Mouse (Mus musculus): ENCODE measurements around the gene 1700001L19Rik. TPM values are rescaled to one million over a fixed set of nuclear protein-coding genes. Genes with fewer than 3 reads are reported as not detected.

The 1700001L19Rik gene
- polyA plus RNA-seq, 1 experiment, result not detected

DNA sequence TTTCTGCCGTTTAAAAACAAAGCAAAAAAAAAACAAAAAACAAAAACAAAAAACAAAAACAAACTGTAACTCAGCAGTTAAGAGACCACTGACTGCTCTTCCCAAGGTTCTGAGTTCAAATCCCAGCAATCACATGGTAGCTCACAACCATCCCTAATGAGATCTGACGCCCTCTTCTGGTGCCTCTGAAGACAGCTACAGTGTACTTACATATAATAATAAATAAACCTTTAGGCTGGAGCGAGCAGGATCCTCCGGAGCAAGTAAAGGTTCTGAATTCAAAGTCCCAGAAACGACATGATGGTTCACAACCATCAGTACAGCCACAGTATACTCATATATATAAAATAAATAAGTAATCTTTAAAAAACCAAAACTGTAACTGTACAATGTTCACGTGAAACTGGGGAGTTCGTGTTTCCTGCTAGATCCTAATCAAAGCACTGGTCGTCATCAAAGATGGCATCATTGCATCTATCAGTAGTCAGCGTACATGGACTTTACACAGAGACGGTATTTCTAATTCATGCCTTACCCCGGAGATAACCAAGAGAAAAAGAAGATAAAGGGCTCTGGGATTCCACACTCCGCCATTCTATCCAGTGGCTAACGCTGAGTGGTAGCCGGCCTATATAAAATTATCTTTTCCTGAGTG lies 16.0 kb upstream of the 1700001L19Rik start:
- Histone ChIP-seq H3K4me1 (ENCODE audit: control insufficient read depth) (peaks cover 30% of the 10 kb centered on the region), H3K36me3 (ENCODE audit: control insufficient read depth) (peaks cover 63% of the 10 kb centered on the region), H3K27me3 (ENCODE audit: control insufficient read depth) (no peaks in the 10 kb centered on the region), H3K9me3 (ENCODE audit: control insufficient read depth, low read length) (no peaks in the 10 kb centered on the region), H3K4me3 (replicated peaks) (peak overlapping the region; percentile 80)
- TF ChIP-seq GATA1 (IDR thresholded peaks at IDR 0.05; ENCODE audit: low read length) (no peak), TAL1 (IDR thresholded peaks at IDR 0.05; ENCODE audit: low read length) (no peak)

GRCm38 (mm10) chr13:68581747-68582516 lies 15.3 kb upstream of the 1700001L19Rik start, which contains the start of the genes Mtrr and Fastkd3:
TSS of gene Mtrr (minus strand) at chr13:68582149.
TSS of gene Fastkd3 (plus strand) at chr13:68582234.
- Histone ChIP-seq H3K27me3 (ENCODE audit: control insufficient read depth) (no peaks in the 10 kb centered on the region), H3K4me3 (replicated peaks) (peak within 1 kb of the TSS; percentile 80), H3K4me1 (ENCODE audit: control insufficient read depth) (peaks cover 30% of the 10 kb centered on the region), H3K36me3 (ENCODE audit: control insufficient read depth) (peaks cover 61% of the 10 kb centered on the region), H3K9me3 (ENCODE audit: control insufficient read depth, low read length) (no peaks in the 10 kb centered on the region)
- no peak for TF ChIP-seq GATA1 (IDR thresholded peaks at IDR 0.05; ENCODE audit: low read length)
- TF ChIP-seq TAL1 (IDR thresholded peaks at IDR 0.05; ENCODE audit: low read length), result no peak

- TF ChIP-seq TAL1 (IDR thresholded peaks at IDR 0.05; ENCODE audit: low read length) (no peak), GATA1 (IDR thresholded peaks at IDR 0.05; ENCODE audit: low read length) (no peak)
- Histone ChIP-seq H3K27me3 (ENCODE audit: control insufficient read depth) (no peaks in the 10 kb centered on the region), H3K4me1 (ENCODE audit: control insufficient read depth) (peaks cover 30% of the 10 kb centered on the region), H3K4me3 (replicated peaks) (peak overlapping the region; percentile 80), H3K9me3 (ENCODE audit: control insufficient read depth, low read length) (no peaks in the 10 kb centered on the region), H3K36me3 (ENCODE audit: control insufficient read depth) (peaks cover 60% of the 10 kb centered on the region)
Observed at GRCm38 (mm10) chr13:68582517-68582780, 14.8 kb upstream of the 1700001L19Rik start.

DNA sequence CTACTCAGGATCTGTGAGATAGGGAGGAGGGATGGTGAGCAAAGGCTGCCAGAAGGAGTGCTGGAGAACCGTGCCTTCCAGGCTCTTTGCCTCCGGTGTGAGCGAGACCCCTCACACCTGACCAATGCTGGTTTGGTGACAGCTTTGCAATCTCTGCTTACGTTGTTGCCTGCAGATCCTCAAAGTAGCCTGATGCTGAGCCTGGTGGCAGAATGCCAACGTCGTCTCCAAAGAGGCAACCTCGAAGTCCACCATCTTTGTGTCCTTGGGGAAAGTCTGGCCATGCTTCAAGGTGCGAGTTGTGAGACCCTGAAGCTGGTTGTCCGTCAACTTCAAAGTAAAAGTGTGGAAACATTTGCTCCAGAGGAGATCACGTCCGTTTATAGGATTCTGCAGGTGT lies 13.3 kb upstream of the 1700001L19Rik start:
- H3K36me3 ChIP-seq (ENCODE audit: control insufficient read depth), result peaks cover 62% of the 10 kb centered on the region
- H3K4me1 ChIP-seq (ENCODE audit: control insufficient read depth), result peaks cover 30% of the 10 kb centered on the region
- H3K4me3 ChIP-seq (replicated peaks), result no peak overlapping the region
- H3K9me3 ChIP-seq (ENCODE audit: control insufficient read depth, low read length), result no peaks in the 10 kb centered on the region
- no peak for TF ChIP-seq GATA1 (IDR thresholded peaks at IDR 0.05; ENCODE audit: low read length)
- no peaks in the 10 kb centered on the region for H3K27me3 ChIP-seq (ENCODE audit: control insufficient read depth)

GRCm38 (mm10) chr13:68585441-68585840 lies 11.8 kb upstream of the 1700001L19Rik start:
- no peaks in the 10 kb centered on the region for H3K27me3 ChIP-seq (ENCODE audit: control insufficient read depth)
- peaks cover 20% of the 10 kb centered on the region for H3K4me1 ChIP-seq (ENCODE audit: control insufficient read depth)
- no peak overlapping the region for H3K4me3 ChIP-seq (replicated peaks)
- TF ChIP-seq GATA1 (IDR thresholded peaks at IDR 0.05; ENCODE audit: low read length), result no peak
- no peak for TF ChIP-seq TAL1 (IDR thresholded peaks at IDR 0.05; ENCODE audit: low read length)
- H3K36me3 ChIP-seq (ENCODE audit: control insufficient read depth), result peaks cover 66% of the 10 kb centered on the region
- no peaks in the 10 kb centered on the region for H3K9me3 ChIP-seq (ENCODE audit: control insufficient read depth, low read length)

- Histone ChIP-seq H3K9me3 (ENCODE audit: control insufficient read depth, low read length) (no peaks in the 10 kb centered on the region), H3K4me3 (replicated peaks) (no peak overlapping the region), H3K27me3 (ENCODE audit: control insufficient read depth) (no peaks in the 10 kb centered on the region), H3K36me3 (ENCODE audit: control insufficient read depth) (peaks cover 87% of the 10 kb centered on the region), H3K4me1 (ENCODE audit: control insufficient read depth) (peaks cover 7% of the 10 kb centered on the region)
- TF ChIP-seq GATA1 (IDR thresholded peaks at IDR 0.05; ENCODE audit: low read length) (no peak), TAL1 (IDR thresholded peaks at IDR 0.05; ENCODE audit: low read length) (no peak)
Observed at GRCm38 (mm10) chr13:68588352-68588751, 8.9 kb upstream of the 1700001L19Rik start.

DNA sequence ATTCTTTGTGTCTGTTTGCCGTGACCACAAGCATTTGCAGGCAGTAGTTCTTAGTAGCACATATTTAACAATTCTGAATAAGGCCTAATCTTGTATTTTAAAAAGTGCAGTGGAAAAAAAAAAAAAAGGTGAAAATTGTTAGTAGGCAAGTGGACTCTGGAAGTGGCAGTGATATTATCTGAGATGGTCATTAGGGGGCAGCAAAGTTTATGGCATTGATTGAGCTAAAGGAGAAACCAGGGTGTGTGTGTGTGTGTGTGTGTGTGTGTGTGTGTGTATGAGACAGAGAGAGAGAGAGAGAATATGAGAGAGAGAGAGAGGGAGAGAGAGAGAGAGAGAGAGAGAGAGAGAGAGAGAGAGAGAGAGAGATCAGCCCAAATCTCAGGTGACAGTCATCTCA lies 3.4 kb upstream of the 1700001L19Rik start:
- peaks cover 15% of the 10 kb centered on the region for H3K4me1 ChIP-seq (ENCODE audit: control insufficient read depth)
- H3K4me3 ChIP-seq (replicated peaks), result no peak overlapping the region
- H3K9me3 ChIP-seq (ENCODE audit: control insufficient read depth, low read length), result no peaks in the 10 kb centered on the region
- TF ChIP-seq TAL1 (IDR thresholded peaks at IDR 0.05; ENCODE audit: low read length) (no peak), GATA1 (IDR thresholded peaks at IDR 0.05; ENCODE audit: low read length) (no peak)
- peaks cover 38% of the 10 kb centered on the region for H3K36me3 ChIP-seq (ENCODE audit: control insufficient read depth)
- H3K27me3 ChIP-seq (ENCODE audit: control insufficient read depth), result peaks cover 4% of the 10 kb centered on the region; the same call in 1 of the 2 replicates

- Histone ChIP-seq H3K4me1 (ENCODE audit: control insufficient read depth) (peaks cover 15% of the 10 kb centered on the region), H3K4me3 (replicated peaks) (no peak overlapping the region), H3K9me3 (ENCODE audit: control insufficient read depth, low read length) (no peaks in the 10 kb centered on the region), H3K27me3 (ENCODE audit: control insufficient read depth) (peaks cover 4% of the 10 kb centered on the region; the same call in 1 of the 2 replicates), H3K36me3 (ENCODE audit: control insufficient read depth) (peaks cover 3% of the 10 kb centered on the region)
- TF ChIP-seq GATA1 (IDR thresholded peaks at IDR 0.05; ENCODE audit: low read length), result no peak
- no peak for TF ChIP-seq TAL1 (IDR thresholded peaks at IDR 0.05; ENCODE audit: low read length)
Observed at GRCm38 (mm10) chr13:68597667-68598066, 446 bp downstream of the 1700001L19Rik start.

GRCm38 (mm10) chr13:68598953-68599352 lies 1.7 kb downstream of the 1700001L19Rik start:
- Histone ChIP-seq H3K36me3 (ENCODE audit: control insufficient read depth) (no peaks in the 10 kb centered on the region), H3K4me3 (replicated peaks) (no peak overlapping the region), H3K4me1 (ENCODE audit: control insufficient read depth) (peaks cover 15% of the 10 kb centered on the region), H3K9me3 (ENCODE audit: control insufficient read depth, low read length) (no peaks in the 10 kb centered on the region), H3K27me3 (ENCODE audit: control insufficient read depth) (peaks cover 4% of the 10 kb centered on the region; the same call in 1 of the 2 replicates)
- TF ChIP-seq GATA1 (IDR thresholded peaks at IDR 0.05; ENCODE audit: low read length) (no peak), TAL1 (IDR thresholded peaks at IDR 0.05; ENCODE audit: low read length) (no peak)

Measured in erythroblast, embryonic 14.5 days (primary cell).